11 mouse cellular contexts compared by ENCODE assay signal in genomic region chr2:178840975-178841374, GRCm38 (mm10).
DNase-seq lines count a peak whose midpoint lies in the region; ATAC-seq lines count a peak whose summit lies in the region.
"Had no signal": no experiment of that assay in that cellular context is flagged by ENCODE, and none has a peak within 500 bp of the region (broad histone marks: within the 10 kb centered on the region; RNA-seq: fewer than 3 reads in every experiment).

No protein-coding gene starts in this region.

- no peak overlapping the region for H3K27ac ChIP-seq in heart, embryonic 10.5 days
- H3K27ac ChIP-seq: limb, embryonic 13.5 days; neural tube, embryonic 13.5 days had no signal

- no peaks in the 10 kb centered on the region for H3K36me3 ChIP-seq in heart, embryonic 10.5 days
- H3K36me3 ChIP-seq: limb, embryonic 13.5 days; neural tube, embryonic 13.5 days had no signal

- no peak for ATAC-seq in monocyte, adult 5-6 weeks (replicated peaks; ENCODE audit: insufficient number of reproducible peaks, low FRiP score, low TSS enrichment, poor library complexity, severe bottlenecking)

- intact Hi-C loops in heart, postnatal 25 days (cut with DNase I): no loop called here

- peak; percentile 99 for DNase-seq in heart, adult 11 months
- no peak for DNase-seq in heart, embryonic 10.5 days (ENCODE audit: low spot score)
- peak; percentile 16 for DNase-seq in Muller cell, postnatal 12 days (ENCODE audit: inconsistent ontology term)
- DNase-seq in frontal cortex, postnatal 36 days (ENCODE audit: low spot score in 2 of 2): peak; percentile 33 to 49
- DNase-seq in heart, postnatal 25 days (ENCODE audit: low spot score): peak; percentile 29
- no peak for DNase-seq in spleen, postnatal 36 days (ENCODE audit: low spot score in 2 of 2)
- DNase-seq in adrenal gland, postnatal 10 days: no peak
- DNase-seq: thymus, postnatal 14 days had no signal

- H3K27me3 ChIP-seq in heart, embryonic 10.5 days (ENCODE audit: insufficient read depth, poor library complexity, severe bottlenecking): no peaks in the 10 kb centered on the region; the same call in 1 of the 2 replicates
- H3K27me3 ChIP-seq: limb, embryonic 13.5 days; neural tube, embryonic 13.5 days had no signal

- 22% methylated on average over 2 of the region's 2 CpGs for WGBS in heart, embryonic 10.5 days

- no peak overlapping the region for H3K4me3 ChIP-seq in heart, embryonic 10.5 days
- H3K4me3 ChIP-seq: limb, embryonic 13.5 days; neural tube, embryonic 13.5 days had no signal

- H3K9me3 ChIP-seq in heart, embryonic 10.5 days: no peaks in the 10 kb centered on the region
- H3K9me3 ChIP-seq: limb, embryonic 13.5 days; neural tube, embryonic 13.5 days had no signal

- peaks cover 35% of the 10 kb centered on the region for H3K4me1 ChIP-seq in heart, embryonic 10.5 days

Comparison
In these comparisons a context has a peak if more than half of its experiments do, and no peak if none do; other contexts are left out.
1. DNase-seq: peak in heart, adult 11 months (single experiment), Muller cell, postnatal 12 days (single experiment), frontal cortex, postnatal 36 days (2 of 2) and heart, postnatal 25 days (single experiment); none in heart, embryonic 10.5 days (single experiment), spleen, postnatal 36 days (0 of 2) and adrenal gland, postnatal 10 days (single experiment).